Mouse (Mus musculus): ENCODE results near the gene Vmn2r97. TPM values are rescaled to one million over a fixed set of nuclear protein-coding genes. Genes with fewer than 3 reads are reported as not detected.
"Not testable (repeated sequence)": the region's sequence is repeated elsewhere in the genome, so short reads cannot be mapped to it uniquely, and the experiment has no call there.

Gene Vmn2r97
- 0.04 TPM in 1 of 2 replicates, not detected in the other for polyA plus RNA-seq (2015; fragmentation: Nextera tagmentation; extraction: Ambion mirVana)

DNA sequence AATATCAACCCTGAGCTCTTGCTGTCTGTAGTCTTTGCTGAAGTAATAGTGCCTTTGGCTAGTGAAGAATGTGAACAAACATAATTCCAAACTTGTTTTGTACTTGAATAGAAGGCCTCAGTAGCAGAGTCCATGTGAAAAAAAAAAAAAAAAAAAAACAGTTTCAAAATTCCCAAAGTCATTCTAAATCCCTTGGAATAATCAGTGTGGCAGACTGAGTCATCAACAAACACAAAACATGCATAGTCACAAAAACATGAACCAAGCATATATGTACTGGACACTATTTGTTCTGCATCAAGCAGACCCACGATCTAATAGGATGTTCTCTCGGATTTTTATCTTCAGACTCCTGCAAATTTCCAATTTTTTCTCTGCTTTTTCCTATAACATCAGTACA, at the start of gene Vmn2r97:
Gene Vmn2r97 (plus strand): TSS at position 301 of the 400 bp plus-strand sequence.
- H3K9me3 ChIP-seq (ENCODE audit: control insufficient read depth, low read length); H3K9ac ChIP-seq (ENCODE audit: low read length); H3K36me3 ChIP-seq (ENCODE audit: control insufficient read depth, insufficient read depth, low read length); H3K27me3 ChIP-seq (ENCODE audit: control insufficient read depth, insufficient read depth, low read length); H3K4me1 ChIP-seq (replicated peaks; ENCODE audit: control insufficient read depth, insufficient read depth); ATAC-seq (ENCODE audit: low FRiP score, low TSS enrichment); DNase-seq (ENCODE audit: low spot score); H3K4me2 ChIP-seq (replicated peaks; ENCODE audit: low read depth); H3K4me3 ChIP-seq (ENCODE audit: low read depth, low read length); H3K27ac ChIP-seq (replicated peaks): not testable (repeated sequence)
- 65% methylated on average over 2 of the region's 2 CpGs for WGBS

DNA sequence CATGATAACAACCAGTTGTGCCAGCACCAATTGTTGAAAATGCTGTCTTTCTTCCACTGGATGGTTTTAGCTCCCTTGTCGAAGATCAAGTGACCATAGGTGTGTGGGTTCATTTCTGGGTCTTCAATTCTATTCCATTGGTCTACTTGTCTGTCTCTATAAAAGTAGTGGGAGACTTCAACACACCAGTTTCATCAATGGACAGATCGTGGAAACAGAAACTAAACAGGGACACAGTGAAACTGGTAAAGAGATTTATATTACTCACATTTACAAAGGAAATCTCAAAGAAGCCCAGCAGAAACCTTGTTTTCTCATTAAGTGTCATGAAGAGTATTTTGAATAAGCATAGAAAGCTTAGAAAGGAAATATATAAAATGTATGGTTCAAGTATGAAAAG, 31.7 kb upstream of the Vmn2r97 start:
- H3K36me3 ChIP-seq (ENCODE audit: control insufficient read depth, insufficient read depth, low read length); H3K4me3 ChIP-seq (ENCODE audit: low read depth, low read length); H3K27me3 ChIP-seq (ENCODE audit: control insufficient read depth, insufficient read depth, low read length); H3K4me2 ChIP-seq (replicated peaks; ENCODE audit: low read depth); H3K27ac ChIP-seq (replicated peaks); ATAC-seq (ENCODE audit: low FRiP score, low TSS enrichment); DNase-seq (ENCODE audit: low spot score); H3K9ac ChIP-seq (ENCODE audit: low read length); H3K9me3 ChIP-seq (ENCODE audit: control insufficient read depth, low read length); H3K4me1 ChIP-seq (replicated peaks; ENCODE audit: control insufficient read depth, insufficient read depth): not testable (repeated sequence)
- WGBS, result 80% methylated on average over 1 of the region's 2 CpGs

DNA sequence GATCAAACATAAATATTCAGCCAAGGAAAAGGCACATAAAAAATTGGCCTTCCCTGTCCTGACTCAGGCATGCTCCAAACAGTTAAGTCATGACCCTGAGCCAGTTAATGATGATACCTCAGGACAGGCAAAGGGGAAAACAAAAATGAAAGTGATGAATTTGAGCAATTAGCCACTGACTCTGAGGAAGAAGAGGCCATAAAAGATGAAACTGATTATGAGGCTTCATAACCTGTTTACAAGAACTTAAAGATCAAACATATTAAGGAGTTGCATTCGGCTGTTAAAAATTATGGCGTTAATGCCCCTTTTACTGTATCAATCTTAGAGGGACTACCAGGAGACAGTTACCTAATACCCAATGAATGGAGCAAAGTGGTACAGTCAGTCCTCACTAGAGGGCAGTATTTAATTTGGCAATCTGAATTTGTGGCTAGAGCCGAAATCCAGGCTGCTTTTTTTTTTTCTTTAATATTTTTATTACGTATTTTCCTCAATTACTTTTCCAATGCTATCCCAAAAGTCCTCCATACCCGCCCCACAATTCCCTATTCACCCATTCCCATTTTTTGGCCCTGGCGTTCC, 24.3 kb upstream of the Vmn2r97 start:
- WGBS, result 82% methylated on average over 6 of the region's 6 CpGs
- no peak for ATAC-seq (ENCODE audit: low FRiP score, low TSS enrichment)
- TF ChIP-seq EP300 (optimal IDR thresholded peaks at IDR 0.05) (no peak), CTCF (IDR thresholded peaks at IDR 0.05; ENCODE audit: low read depth) (no peak)

DNA sequence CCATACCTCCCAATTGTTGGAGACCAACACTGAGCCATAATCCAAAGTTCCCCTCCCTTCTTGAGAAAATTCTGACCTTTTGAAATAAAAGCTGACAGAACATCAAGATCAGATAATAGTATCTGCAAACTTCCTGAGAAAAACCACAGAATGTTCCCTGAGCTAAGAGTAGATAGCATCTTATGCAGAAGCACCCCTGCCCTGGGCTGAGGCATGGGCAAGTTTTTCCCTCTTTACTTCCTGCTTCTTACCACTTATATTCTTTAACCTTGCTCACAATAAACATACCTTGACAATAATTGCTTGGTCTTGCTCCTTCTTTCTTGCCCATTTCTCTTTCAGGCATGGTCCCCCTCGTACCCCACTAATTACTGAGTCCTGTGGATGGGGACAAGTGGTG, 43.7 kb downstream of the Vmn2r97 start:
- not testable (repeated sequence) for ATAC-seq (ENCODE audit: low FRiP score, low TSS enrichment); H3K4me2 ChIP-seq (replicated peaks; ENCODE audit: low read depth); H3K27me3 ChIP-seq (ENCODE audit: control insufficient read depth, insufficient read depth, low read length); DNase-seq (ENCODE audit: low spot score); H3K36me3 ChIP-seq (ENCODE audit: control insufficient read depth, insufficient read depth, low read length); H3K4me1 ChIP-seq (replicated peaks; ENCODE audit: control insufficient read depth, insufficient read depth); H3K9ac ChIP-seq (ENCODE audit: low read length); H3K4me3 ChIP-seq (ENCODE audit: low read depth, low read length); H3K27ac ChIP-seq (replicated peaks); H3K9me3 ChIP-seq (ENCODE audit: control insufficient read depth, low read length)
- WGBS, result 65% methylated on average over 1 of the region's 1 CpGs

More for the DNA sequence above, 24.3 kb upstream of the Vmn2r97 start:
- Histone ChIP-seq H3K27me3 (ENCODE audit: control insufficient read depth, insufficient read depth, low read length) (no peaks in the 10 kb centered on the region), H3K9me3 (ENCODE audit: control insufficient read depth, low read length) (no peaks in the 10 kb centered on the region), H3K4me2 (replicated peaks; ENCODE audit: low read depth) (no peak overlapping the region), H3K4me3 (ENCODE audit: low read depth, low read length) (no peak overlapping the region), H3K36me3 (ENCODE audit: control insufficient read depth, insufficient read depth, low read length) (no peaks in the 10 kb centered on the region), H3K9ac (ENCODE audit: low read length) (no peak overlapping the region), H3K27ac (replicated peaks) (no peak overlapping the region), H3K4me1 (replicated peaks; ENCODE audit: control insufficient read depth, insufficient read depth) (no peaks in the 10 kb centered on the region)
- no peak for DNase-seq (ENCODE audit: low spot score)

DNA sequence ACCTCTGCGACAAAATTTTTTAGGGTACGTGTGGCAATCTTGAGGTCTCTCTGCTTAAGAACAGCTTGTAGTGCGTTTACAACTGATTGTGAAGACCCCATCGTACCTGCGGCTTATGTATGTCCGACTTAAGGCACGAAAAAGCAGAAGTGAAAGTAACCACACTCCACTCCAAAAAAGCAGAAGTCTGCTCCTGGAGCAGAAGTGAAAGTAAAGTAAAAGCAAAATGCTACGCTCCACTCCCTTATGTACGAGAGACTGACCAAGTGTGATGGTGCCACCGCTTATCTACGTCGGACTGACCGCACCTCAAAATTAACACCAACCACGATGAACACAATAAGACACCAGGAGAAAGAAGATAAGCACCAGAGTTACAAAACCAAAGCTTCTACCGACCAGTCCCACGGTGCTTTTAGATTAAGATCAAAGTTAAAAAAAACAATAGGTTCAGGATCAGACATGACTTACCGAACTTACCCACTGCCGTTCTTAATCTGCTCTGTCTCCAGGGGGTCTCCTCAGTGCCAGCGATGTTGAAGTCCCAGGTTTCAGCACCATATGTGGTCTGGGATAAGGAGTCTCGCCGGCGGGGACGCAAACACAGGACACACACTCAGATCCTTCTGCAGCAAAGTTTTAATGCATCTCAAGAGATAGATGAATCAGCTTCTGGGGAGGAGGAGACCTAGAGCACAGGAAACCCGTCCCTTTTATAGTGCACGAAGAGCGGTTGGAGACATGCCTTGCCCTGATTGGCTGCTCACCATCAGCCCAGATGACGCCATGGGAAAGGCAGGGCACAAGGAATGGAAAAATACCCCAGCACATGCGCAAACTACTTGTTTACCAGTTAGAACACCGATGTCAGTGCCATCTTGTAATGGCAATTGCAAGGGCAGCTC, 54.5 kb downstream of the Vmn2r97 start:
- H3K9ac ChIP-seq (ENCODE audit: low read length), result no peak overlapping the region
- H3K4me1 ChIP-seq (replicated peaks; ENCODE audit: control insufficient read depth, insufficient read depth), result no peaks in the 10 kb centered on the region
- WGBS, result 89% methylated on average over 29 of the region's 29 CpGs
- no peak overlapping the region for H3K27ac ChIP-seq (replicated peaks)
- DNase-seq (ENCODE audit: low spot score), result no peak
- no peaks in the 10 kb centered on the region for H3K27me3 ChIP-seq (ENCODE audit: control insufficient read depth, insufficient read depth, low read length)
- H3K9me3 ChIP-seq (ENCODE audit: control insufficient read depth, low read length), result no peaks in the 10 kb centered on the region
- no peak for ATAC-seq (ENCODE audit: low FRiP score, low TSS enrichment)
- H3K4me3 ChIP-seq (ENCODE audit: low read depth, low read length), result no peak overlapping the region
- no peaks in the 10 kb centered on the region for H3K36me3 ChIP-seq (ENCODE audit: control insufficient read depth, insufficient read depth, low read length)
- no peak for TF ChIP-seq EP300 (optimal IDR thresholded peaks at IDR 0.05)
- TF ChIP-seq CTCF (IDR thresholded peaks at IDR 0.05; ENCODE audit: low read depth), result no peak
- H3K4me2 ChIP-seq (replicated peaks; ENCODE audit: low read depth), result no peak overlapping the region

Other genes with a start within 250 kb of the Vmn2r97 start
- gene Vmn2r98, start 139.2 kb downstream of the Vmn2r97 start, polyA plus RNA-seq (2015; fragmentation: Nextera tagmentation; extraction: Ambion mirVana), result 0.02 TPM in 1 of 2 replicates, not detected in the other

All from stomach, postnatal 0 days (tissue).